Mouse (Mus musculus): ENCODE results near the gene Pnkp.

The Pnkp gene

DNA sequence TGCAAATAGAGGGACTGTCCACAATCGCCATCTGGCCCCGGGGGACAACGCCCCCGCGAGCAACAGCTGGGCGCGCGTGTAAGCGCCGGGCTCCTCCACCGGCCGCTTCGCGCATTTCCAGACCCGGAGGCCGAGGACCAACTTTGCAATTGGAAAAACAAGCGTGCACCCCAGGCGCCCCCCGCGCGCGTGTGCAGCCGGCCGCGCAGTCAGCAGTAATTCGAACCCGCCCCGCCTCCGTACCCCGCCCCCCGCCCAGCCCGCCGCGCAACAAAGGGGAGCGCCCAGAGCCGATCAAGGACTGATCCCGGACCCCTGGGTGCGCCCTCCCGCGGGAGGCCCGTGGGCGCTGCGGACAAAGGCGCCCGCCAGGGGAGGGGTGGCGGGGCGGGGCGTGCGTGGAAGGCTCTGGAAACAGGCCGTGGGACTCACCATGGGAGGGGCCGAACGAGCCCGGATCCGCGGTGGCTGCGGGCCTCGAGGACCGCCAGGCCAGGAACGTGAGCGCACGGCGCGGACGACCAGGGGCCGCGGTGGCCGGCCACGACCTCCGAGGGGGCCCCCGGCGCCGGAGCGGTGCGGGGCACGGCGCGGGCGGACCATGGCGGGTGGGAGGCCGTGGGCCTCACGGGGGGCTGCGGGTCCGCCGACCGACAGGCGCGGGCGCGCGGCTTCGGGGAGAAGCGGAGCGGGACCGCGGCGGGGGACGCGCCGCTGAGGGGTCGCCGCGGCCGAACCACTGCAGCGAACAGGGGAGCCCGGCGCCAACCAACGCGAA, 12.2 kb downstream of the Pnkp start:
- 1% methylated on average over 108 of the region's 108 CpGs for WGBS

DNA sequence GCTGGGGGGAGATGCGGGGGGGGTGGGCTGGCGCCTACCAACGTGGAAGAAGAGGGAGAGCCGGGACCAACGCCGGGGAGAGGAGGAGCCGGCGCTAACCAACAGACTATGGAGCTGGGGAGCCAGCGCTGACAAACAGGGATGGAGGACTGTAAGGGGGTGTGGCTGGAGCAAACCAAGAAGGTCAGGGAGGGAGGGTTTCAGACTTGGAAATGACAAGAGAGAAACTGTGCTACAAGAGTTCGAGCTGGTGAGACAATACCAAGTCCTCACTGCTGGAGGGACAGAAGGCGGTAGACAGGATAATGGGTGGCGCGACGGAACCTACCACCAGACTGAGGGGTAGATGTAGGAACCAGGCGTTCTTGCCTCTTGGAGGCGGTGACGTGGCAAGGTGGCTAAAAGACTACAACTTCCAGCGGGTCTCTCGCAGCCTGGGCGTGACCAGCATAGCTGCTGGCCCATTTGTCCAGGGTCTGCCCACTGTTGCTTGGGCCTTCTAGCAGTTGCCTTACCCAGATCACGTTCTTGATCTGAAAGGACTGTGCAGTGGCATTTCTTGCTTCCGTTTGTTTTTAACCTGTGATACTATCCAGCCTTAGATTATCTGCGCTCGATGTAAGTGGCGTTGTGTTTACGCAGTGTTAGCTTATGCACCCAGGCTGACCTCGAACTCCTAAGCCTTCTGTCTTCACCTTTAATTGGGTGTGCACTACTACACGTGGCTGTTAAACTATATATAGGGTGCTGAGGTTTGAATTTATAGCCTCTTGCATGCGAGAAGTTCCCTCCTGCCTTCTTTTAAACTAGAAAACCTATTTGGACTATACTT, 13.0 kb downstream of the Pnkp start, which contains the start of gene Ptov1:
Gene Ptov1 (minus strand): TSS at position 92 of the 832 bp plus-strand sequence.
- 5% methylated on average over 29 of the region's 29 CpGs for WGBS

DNA sequence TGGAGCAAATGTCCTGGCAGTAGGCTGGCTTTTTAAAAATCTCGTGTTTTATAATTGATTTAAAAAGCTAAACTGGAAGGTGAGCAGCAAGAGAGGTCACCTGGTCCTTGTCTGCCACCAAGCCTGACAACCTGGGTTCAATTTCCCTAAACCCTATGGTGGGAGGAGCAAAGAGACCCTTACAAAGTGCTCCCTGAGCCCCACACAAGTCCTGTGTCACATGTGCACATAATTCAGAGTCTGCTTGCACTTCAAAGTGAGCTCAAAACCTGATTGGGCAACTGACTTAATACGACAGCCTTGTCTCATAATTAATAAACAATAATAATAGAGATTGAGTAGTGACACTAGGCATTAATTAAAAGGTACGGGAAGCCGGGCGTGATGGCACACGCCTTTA, 13.7 kb downstream of the Pnkp start:
- WGBS, result 77% methylated on average over 6 of the region's 6 CpGs

DNA sequence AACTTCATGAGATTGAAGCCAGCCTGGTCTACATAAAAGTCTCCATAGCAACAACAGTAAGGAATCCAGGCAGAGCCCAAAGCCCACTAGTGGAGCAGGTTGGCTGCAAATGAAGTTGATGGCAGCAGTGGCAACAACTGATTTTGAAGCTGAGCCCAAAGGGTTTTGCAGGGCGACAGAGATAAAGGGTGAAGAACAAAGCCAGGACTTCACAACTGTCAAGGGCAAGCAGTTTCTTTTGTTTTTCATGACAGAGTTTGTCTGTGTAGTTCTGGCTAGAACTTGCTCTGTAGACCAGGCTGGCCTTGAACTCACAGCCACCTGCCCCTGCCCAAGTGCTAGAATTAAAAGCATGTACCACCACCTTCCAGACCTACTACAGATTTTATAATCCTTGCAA, 14.2 kb downstream of the Pnkp start:
- WGBS, result 50% methylated on average over 1 of the region's 1 CpGs

DNA sequence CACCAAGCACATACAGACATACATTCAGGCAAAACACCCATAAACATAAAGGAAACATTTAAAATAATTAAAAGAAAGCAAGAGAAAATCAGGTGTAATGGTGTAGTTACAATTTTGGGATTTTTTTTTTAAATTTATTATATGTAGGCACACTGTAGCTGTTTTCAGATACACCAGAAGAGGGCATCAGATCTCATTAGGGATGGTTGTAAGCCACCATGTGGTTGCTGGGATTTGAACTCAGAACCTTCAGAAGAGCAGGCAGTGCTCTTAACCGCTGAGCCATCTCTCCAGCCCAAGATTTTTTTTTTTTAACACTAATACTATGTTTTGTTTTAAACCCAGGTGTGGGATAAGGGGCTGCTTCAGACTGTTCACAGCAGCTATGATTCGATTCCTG, 14.8 kb downstream of the Pnkp start:
- WGBS, result 90% methylated on average over 2 of the region's 2 CpGs

DNA sequence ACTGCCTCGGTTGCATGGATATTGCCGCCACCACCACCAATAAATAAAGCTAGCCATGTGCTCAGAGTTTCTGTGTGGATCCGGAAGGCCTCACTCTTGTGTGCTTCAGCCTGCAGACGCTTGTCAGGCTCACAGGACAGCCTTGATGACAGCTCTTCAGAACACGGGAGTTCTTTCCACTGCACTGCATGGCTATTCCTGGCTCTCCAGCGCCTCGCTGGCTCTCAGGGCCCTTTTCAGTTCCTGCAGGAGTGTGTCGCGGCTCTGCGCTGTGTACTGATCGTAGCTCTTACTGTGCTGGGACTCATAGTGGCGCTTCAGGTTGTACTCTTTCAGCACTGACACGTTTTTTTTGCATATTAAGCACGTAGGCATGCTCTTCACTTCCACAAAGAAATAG, 20.9 kb downstream of the Pnkp start:
- 68% methylated on average over 14 of the region's 14 CpGs for WGBS

DNA sequence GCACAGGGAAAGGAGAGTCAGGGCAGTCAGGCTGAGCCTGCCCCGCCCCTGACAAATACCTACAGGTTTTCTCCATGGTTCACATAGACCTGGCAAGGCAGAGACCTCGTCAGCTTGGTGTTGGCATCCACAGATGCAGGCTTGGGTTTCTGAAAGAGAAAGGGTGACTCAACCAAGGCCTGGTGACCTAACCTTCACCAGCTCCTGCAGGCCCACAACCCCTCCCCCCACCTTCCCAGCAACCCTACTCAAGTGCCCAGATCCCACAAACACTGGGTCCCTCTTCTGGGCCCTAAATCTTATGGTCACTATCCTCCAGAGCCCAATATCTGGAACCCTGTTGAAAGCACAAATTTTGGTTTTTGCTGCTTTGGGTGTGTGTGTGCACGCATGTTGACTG, 26.1 kb downstream of the Pnkp start:
- WGBS, result 94% methylated on average over 3 of the region's 3 CpGs

DNA sequence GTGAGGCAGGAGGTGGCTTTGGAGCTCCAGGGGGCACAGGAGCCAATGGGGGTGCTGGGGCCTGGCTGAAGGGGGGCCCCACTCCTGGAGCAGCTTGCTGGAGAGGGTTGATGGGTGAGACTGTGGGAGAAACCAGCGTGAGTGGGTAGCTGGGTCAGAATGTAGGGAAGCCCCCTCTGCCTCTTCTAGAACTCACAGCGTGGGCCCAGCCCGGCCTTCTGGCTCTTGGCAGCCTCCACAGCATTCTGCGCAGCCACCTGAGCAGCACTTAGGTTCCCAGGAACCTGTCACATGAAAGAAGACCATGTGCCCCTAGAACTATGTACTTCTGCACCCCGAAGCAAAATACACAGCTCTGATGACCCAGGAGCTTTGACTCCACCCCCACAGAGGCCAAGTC, 27.7 kb downstream of the Pnkp start:
- 94% methylated on average over 5 of the region's 5 CpGs for WGBS

DNA sequence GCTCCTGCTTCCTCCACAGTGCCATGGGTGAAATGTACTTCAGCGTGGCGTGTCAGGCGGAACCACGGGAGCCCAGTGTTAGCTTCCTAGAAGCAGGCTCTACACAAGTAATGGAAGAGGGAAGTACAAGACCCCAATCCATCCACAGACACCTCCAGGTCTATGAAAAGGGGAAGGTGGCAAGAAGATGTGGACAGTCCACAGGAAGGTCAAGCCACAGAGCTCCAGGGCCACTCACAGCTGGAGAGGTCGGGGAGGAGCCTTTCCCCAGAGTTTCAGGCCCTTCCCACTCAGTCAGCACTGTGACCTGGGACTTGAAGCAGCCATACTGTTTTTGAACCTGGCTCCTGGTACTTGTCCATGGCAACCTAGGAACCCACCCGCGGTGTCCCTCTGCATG, 30.0 kb downstream of the Pnkp start:
- WGBS, result 86% methylated on average over 7 of the region's 7 CpGs

DNA sequence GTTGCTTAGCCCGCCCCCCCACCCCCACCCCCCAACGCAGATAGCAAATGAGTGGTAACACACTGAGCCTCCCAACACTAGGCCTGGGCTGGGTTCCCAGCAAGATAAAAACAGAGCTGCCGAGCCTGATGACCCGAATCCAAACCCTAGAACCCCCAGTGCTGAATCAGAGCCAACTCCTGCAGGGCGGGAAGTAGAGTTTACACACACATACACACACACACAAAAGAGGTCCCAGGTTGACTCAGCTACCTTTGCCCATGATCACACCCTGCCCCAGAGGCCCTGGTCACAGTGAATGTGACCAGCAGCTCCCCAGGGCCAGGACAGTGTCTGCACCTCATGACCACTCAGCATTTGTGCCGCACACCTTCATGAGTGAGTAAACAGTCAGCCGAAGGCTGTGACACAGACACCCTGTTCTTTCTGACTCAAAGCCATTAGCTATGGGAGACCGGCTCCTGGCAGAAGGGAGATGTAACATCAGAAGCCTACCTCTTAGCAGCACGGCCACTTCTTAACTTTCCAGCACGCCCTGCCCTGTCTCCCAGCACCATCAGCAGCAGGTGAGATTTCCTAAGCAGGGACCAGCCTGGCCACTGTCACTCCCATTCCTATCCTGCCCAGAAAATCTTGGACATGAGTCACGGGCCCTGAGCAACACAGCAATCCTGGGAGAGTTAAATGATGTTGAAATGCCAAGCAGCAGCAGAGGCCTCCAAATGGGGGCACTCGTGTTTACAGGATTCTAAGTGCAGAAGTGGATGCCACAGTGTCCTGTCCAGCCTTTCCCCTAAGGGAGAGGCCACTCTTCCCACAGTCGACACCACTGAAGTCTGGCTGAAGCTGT, 31.5 kb downstream of the Pnkp start:
- 43% methylated on average over 13 of the region's 13 CpGs for WGBS

DNA sequence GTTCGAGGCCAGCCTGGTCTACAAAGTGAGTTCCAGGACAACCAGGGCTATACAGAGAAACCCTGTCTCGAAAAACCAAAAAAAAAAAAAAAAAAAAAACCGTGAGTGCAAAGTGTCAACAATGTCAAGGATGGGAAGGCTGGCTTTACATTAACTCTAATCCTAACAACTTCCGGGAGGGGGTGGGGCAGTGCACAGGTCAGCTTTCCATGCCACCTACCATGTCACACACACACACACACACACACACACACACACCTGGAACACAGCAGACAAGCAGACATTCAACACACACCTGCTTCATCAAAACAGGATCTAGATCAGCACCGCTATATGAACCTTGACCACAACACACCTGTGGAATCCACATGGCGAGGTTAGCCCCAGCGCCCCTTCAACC, 33.2 kb downstream of the Pnkp start:
- WGBS, result 78% methylated on average over 7 of the region's 7 CpGs

DNA sequence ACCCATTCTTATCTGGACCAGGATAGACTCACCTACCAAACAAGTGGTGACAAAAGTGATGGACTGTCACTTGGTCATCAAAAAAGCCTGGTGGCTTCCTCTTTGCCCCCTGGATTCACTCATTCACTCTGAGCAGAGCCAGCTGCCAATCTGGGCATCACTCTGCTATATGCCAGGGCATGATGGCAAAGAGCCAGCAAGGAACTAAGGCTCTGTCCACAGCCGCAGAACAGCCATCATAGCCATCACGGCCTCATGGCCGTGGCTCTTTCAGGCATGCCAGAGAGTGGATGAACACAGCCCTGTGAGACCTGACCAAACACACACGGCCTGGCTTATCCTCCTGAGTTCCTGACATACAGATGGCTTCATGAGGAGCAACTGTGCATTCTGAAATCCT, 33.8 kb downstream of the Pnkp start:
- 31% methylated on average over 4 of the region's 4 CpGs for WGBS

DNA sequence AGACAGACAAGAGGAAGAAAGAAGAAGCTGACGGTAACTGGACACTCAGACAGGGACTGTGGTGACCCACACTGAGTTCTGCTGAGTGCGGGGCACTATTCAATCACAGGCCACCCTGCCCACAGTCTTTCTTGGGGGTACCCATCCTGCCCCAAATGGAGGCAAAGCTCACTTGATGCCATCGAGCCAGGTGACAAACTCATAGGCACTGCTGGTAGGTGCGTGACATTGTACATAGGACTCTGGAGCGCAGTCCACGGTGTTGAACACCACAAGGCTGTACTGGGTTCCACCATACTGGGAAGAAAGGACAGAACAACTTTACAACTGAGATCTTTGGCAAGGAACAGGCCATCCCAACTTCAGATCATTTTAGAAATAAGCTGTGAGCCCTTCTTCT, 34.7 kb downstream of the Pnkp start:
- 9% methylated on average over 6 of the region's 6 CpGs for WGBS

DNA sequence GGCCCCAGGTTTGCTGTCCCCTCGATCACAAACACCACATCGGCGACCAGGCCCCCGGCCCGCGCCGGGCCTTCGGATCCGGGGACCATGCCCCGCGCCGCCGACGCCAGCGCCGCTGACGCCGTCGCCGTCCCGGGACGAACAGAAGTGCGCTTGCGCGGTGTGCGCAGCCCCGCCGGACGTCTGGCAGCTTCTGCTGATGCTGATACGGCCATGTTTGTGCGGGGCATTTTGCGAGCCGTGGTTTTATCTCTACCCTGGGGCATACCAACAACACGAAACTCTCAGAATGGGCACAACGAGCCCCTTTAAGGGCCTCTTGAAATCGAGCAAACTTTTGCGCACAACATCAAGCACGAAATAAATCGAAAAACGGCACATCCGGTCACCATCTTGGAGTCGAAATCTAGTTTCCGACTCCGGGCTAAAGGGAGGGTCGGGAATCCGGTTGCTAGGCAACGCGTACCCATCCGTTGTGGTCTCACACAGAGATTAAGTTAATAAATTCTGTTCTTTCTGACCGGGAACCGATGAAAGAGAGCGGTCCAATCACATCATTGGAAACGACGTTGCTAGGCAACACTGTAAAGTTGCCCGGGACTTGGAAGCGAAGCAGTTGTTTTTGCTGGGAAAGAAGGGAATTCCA, 35.5 kb downstream of the Pnkp start, which contains the start of gene Med25:
Gene Med25 (minus strand): TSS at position 437 of the 646 bp plus-strand sequence.
- WGBS, result 1% methylated on average over 56 of the region's 56 CpGs

DNA sequence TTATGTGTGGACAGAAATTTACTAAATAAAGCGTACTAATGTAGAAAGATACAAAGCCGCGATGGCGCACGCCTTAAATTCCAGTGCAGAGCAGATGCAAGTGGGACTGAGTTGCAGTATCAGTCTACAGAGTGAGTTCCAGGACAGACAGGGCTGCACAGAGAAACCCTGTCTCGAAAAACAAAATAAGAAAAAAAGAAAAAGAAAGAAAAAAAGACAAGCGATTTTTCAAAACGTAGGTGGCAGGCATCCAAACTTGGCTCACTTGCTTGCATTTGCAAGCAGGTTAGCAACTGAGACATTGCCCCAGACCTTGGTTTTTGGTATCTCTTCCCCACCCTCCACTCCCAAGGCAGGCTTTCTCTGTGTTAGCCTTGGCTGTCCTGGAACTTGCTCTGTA, 36.3 kb downstream of the Pnkp start:
- 4% methylated on average over 8 of the region's 8 CpGs for WGBS

DNA sequence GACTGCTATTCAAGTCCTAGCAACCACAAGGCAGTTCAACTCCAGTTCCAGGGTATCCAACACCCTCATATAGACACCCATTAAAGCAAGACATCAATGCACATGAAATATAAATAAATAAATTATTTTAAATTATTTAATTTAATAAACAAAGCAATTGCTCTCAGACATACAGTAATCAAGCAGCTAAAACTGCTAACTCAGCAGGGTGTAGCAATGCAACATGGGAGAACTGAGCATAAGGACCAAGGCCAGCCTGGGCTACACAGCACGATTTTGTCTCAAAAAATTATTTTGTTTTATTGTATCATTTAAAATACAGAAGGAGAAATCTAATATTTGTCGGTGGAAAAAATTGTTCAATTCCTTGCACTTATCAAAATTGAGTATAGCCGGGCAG, 37.2 kb downstream of the Pnkp start:
- 84% methylated on average over 3 of the region's 3 CpGs for WGBS

DNA sequence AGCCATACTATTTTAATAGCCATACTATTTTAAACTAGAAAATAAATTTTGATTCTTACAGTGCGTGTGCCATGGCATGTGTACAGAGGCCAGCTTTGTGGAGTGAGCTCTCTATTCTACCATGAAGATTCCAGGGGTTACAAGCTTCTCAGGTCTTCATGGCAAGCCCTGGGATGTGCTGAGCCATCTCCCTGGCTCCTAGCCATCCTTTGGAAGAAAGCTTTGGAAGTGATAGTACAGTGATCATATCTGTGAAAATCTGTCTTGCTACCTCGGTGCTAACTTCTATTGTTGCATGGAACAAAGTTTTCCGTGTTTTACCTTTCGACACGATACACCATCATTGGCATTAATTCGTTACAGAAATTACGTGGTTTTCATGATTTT, 38.3 kb downstream of the Pnkp start:
- WGBS, result 24% methylated on average over 7 of the region's 7 CpGs

DNA sequence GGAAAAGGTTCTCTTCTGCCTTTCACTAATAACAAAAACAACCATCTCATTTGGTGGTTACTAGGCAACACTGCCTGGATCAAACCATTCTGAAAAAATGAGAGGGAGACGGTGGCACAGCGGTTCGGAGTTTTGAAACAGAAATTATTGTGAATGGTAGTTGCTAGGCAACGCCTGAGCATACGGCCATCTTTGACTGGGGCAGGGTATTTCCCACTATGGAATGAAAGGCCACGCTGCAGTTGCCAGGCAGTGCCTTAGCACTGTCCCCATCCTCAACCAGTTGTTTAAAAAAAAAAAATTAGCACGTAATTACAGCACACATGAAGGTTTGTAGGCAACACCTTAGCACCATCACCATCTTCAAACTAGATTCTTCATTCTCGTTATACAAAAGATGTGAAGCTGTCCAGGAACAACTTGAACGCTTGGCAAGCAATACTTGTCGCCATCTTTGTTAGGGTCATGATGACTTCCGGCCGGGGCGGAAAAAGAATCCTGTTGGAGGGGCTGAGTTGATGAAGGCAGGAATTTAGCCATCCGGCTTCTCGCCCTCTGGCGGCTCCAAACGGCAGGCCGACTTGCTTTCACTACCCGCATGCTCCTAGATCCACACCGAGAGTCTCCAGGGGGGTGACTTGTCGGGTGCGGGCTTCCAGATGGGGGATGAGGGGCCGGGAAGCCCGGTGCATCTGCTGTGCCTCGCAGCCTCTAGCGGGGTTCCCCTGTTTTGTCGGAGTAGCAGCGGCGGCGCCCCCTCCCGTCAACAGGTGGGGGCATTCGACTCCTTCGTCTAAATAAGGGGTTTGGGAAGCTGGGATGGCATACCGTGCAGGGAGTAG, 38.9 kb downstream of the Pnkp start, which contains the start of gene Fuz:
Gene Fuz (plus strand): TSS at position 487 of the 842 bp plus-strand sequence.
- WGBS, result under 1% methylated on average over 34 of the region's 34 CpGs

DNA sequence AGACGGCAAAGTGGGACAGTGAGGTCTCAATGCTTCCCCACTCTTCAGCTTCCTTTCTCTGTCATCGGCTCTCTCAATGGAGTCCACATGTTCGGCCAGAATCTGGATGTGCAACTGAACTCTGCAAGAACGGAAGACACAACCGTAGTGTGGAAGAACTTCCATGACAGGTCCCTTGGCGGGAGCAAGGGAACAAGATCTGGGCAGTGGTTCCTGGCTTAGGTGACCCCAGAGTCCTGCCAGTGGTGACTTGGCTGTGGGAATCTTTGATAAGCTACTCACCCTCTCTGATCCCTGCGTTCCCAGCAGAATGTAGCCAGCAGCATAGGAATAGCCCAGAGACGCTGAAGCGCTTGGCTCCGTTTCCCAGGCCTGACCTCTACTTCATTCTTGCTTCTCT, 39.6 kb downstream of the Pnkp start:
- 8% methylated on average over 10 of the region's 10 CpGs for WGBS

DNA sequence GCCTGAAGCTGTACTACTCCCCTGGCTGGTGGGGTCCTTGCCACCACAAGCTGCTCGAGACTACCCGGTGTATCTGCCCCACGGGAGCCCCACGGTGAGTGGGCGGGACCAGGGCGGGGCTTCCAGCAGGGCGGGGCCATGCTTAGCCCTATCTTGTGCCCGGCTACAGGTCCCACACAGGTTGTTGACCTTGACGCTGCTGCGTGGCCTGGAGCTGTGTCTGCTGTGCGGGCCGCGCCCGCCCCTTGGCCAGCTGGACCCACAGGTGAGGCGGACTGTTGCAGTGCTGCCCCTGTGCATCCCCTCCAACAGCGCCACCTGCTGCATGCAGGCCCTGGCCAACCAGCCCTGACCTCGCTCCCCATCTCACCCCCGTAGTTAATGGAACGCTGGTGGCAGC, 41.7 kb downstream of the Pnkp start:
- WGBS, result 40% methylated on average over 19 of the region's 19 CpGs

DNA sequence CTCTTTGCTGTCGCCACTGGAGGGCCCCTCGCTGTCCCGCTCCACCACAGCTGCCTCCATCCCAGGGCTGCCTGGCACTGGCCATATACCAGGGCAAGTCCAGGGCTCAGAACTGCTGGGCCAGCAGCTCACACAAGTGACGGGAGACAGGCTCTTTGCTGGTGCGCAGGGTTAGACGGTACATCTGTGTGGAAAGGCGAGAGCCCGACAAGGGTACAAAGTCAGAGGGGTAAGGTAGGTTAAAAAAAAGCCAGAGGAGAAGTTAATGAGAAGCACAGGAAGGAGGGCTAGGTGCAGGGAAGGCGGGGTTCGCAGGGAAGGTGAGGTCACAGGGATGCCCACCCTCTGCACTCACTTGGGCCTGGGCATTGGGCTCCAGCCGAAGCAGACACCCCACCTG, 43.7 kb downstream of the Pnkp start:
- WGBS, result 75% methylated on average over 11 of the region's 11 CpGs
